Mouse (Mus musculus): Measurements from ENCODE around the gene Ech1. TPM values are rescaled to one million over a fixed set of nuclear protein-coding genes. Genes with fewer than 3 reads are reported as not detected.

The Ech1 gene
- total RNA-seq, 1 experiment, result 64.1 TPM

DNA sequence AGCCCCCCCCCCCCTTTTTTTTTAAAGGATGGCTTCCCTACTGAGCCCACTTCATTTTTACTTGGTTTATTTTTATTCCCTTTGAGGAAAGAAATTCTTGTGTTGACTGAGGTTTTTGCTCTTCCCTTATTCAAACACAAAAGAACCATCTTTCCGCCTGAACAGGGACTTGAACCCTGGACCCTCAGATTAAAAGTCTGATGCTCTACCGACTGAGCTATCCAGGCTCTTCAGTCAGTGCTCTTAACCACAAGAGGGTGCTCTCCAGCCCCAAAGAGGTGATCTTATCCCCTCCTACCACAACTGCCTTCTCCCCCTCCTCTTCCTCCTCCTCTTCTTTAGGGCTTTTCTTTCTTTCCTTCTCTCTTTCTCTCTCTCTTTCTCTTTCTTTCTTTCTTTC lies 31.2 kb upstream of the Ech1 start:
- peaks cover 12% of the 10 kb centered on the region for H3K36me3 ChIP-seq (ENCODE audit: control insufficient read depth, insufficient read depth, low read length, poor library complexity, severe bottlenecking)
- in situ Hi-C loops (cut with MboI; ENCODE audit: low sequenced_read_pairs in 2 of 2, unreplicated experiment in 2 of 2), result no loop called here
- no peak overlapping the region for H3K27ac ChIP-seq (ENCODE audit: insufficient read depth, low read depth, low read length, poor library complexity, severe bottlenecking)
- no peak overlapping the region for H3K4me3 ChIP-seq (ENCODE audit: insufficient read depth in 1 of 2, low read depth in 1 of 2, low read length in 2 of 2, poor library complexity in 1 of 2, severe bottlenecking in 1 of 2)
- H3K9me3 ChIP-seq (ENCODE audit: control insufficient read depth, insufficient read depth, low read depth, low read length), result no peaks in the 10 kb centered on the region
- no peak overlapping the region for H3K9ac ChIP-seq (ENCODE audit: insufficient read depth, low read depth, low read length, poor library complexity, severe bottlenecking)
- no peak for DNase-seq (ENCODE audit: low read depth, low spot score)
- H3K4me1 ChIP-seq (ENCODE audit: control insufficient read depth in 2 of 2, insufficient read depth in 2 of 2, low read length in 2 of 2, poor library complexity in 1 of 2), result peaks cover 7 to 35% of the 10 kb centered on the region in 2 experiments
- TF ChIP-seq HCFC1 (IDR thresholded peaks at IDR 0.05; ENCODE audit: borderline replicate concordance, insufficient read depth, low read length), result no peak
- no peak for TF ChIP-seq CHD2 (IDR thresholded peaks at IDR 0.05; ENCODE audit: low read depth, low read length)
- no peak for TF ChIP-seq MAFK (IDR thresholded peaks at IDR 0.05; ENCODE audit: insufficient read depth, low read depth, low read length)
- no peak for TF ChIP-seq ZNF384 (IDR thresholded peaks at IDR 0.05; ENCODE audit: low read depth, low read length)
- TF ChIP-seq ZC3H11A (IDR thresholded peaks at IDR 0.05; ENCODE audit: borderline replicate concordance, low read depth, low read length), result no peak

DNA sequence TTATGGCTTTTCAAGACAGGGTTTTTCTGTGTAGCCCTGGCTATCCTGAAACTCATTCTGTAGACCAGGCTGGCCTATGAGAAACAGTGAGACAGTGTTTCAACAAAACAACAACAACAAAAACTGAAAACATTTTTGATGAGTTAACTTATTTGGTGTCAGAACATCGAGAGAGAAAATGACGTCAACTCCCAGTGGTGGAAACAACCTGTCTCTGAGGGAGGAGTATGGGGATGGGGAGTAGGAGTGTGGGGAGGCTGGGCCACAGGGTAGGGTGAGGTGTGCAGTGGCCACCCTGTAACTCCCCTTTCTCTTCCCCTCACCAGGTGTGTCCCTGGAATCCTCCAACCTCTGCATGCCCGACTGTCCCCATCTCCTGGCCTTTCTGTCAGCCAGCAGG lies 30.5 kb upstream of the Ech1 start:
- Histone ChIP-seq H3K9ac (ENCODE audit: insufficient read depth, low read depth, low read length, poor library complexity, severe bottlenecking) (no peak overlapping the region), H3K9me3 (ENCODE audit: control insufficient read depth, insufficient read depth, low read depth, low read length) (no peaks in the 10 kb centered on the region), H3K4me3 (ENCODE audit: insufficient read depth in 1 of 2, low read depth in 1 of 2, low read length in 2 of 2, poor library complexity in 1 of 2, severe bottlenecking in 1 of 2) (no peak overlapping the region), H3K36me3 (ENCODE audit: control insufficient read depth, insufficient read depth, low read length, poor library complexity, severe bottlenecking) (peaks cover 17% of the 10 kb centered on the region), H3K4me1 (ENCODE audit: control insufficient read depth in 2 of 2, insufficient read depth in 2 of 2, low read length in 2 of 2, poor library complexity in 1 of 2) (peaks cover 7 to 31% of the 10 kb centered on the region in 2 experiments), H3K27ac (ENCODE audit: insufficient read depth, low read depth, low read length, poor library complexity, severe bottlenecking) (no peak overlapping the region)
- no peak for TF ChIP-seq ZC3H11A (IDR thresholded peaks at IDR 0.05; ENCODE audit: borderline replicate concordance, low read depth, low read length)
- DNase-seq (ENCODE audit: low read depth, low spot score), result no peak
- in situ Hi-C loops (cut with MboI; ENCODE audit: low sequenced_read_pairs in 2 of 2, unreplicated experiment in 2 of 2), result no loop called here

DNA sequence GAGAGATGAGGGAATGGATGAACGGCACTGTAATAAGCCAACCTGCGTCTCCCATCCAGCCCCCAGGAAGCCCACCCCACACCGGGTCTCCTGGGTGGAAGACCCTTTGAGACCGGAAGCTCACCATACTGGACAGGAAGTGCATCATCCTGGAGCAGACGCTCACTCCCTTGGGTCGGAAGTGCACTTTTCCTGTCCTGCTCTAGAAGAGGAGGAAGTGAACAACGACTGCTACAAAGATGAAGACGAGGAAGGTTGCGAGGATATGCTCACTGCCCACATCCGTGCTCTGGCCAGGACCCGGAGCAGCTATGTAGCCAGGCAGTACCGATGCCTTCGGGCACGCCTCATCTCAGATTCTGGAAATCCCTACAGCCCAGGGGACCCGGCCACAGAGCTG lies 29.2 kb upstream of the Ech1 start:
- no peak for DNase-seq (ENCODE audit: low read depth, low spot score)
- peak overlapping the region; percentile 81 to 84 for H3K4me3 ChIP-seq (ENCODE audit: insufficient read depth in 1 of 2, low read depth in 1 of 2, low read length in 2 of 2, poor library complexity in 1 of 2, severe bottlenecking in 1 of 2)
- H3K9me3 ChIP-seq (ENCODE audit: control insufficient read depth, insufficient read depth, low read depth, low read length), result no peaks in the 10 kb centered on the region
- peaks cover 17% of the 10 kb centered on the region for H3K36me3 ChIP-seq (ENCODE audit: control insufficient read depth, insufficient read depth, low read length, poor library complexity, severe bottlenecking)
- H3K4me1 ChIP-seq (ENCODE audit: control insufficient read depth in 2 of 2, insufficient read depth in 2 of 2, low read length in 2 of 2, poor library complexity in 1 of 2), result peaks cover 0 to 22% of the 10 kb centered on the region in 2 experiments; a peak in 3 of 4 replicates
- peak overlapping the region; percentile 86 for H3K9ac ChIP-seq (ENCODE audit: insufficient read depth, low read depth, low read length, poor library complexity, severe bottlenecking)
- in situ Hi-C loops (cut with MboI; ENCODE audit: low sequenced_read_pairs in 2 of 2, unreplicated experiment in 2 of 2), result no loop called here
- H3K27ac ChIP-seq (ENCODE audit: insufficient read depth, low read depth, low read length, poor library complexity, severe bottlenecking), result peak overlapping the region; percentile 63; the same call in 1 of the 2 replicates
- TF ChIP-seq ZC3H11A (IDR thresholded peaks at IDR 0.05; ENCODE audit: borderline replicate concordance, low read depth, low read length) (no peak), MAFK (IDR thresholded peaks at IDR 0.05; ENCODE audit: insufficient read depth, low read depth, low read length) (no peak), ZNF384 (IDR thresholded peaks at IDR 0.05; ENCODE audit: low read depth, low read length) (no peak), HCFC1 (IDR thresholded peaks at IDR 0.05; ENCODE audit: borderline replicate concordance, insufficient read depth, low read length) (no peak), CHD2 (IDR thresholded peaks at IDR 0.05; ENCODE audit: low read depth, low read length) (no peak)

DNA sequence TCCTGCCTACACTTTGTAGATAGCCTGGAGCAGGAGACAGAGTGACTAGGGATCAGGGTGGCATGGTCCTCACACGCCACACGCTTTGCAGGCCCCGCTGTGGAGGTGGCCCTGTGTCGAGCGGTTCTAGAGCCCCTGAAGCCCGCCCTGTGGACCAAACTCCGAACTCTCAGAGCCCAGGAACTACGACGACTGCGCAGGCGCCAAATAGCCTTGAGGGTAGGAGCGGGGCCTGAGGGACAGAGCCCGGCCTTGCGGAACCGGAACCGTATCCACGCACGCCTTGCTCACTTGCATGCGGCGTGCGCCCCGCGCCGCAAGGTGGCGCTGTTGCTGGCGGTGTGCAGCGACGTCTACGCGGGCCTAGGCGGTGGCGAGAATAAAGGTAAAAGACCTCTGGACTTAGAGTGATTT lies 28.4 kb upstream of the Ech1 start:
- peak overlapping the region; percentile 81 to 84 for H3K4me3 ChIP-seq (ENCODE audit: insufficient read depth in 1 of 2, low read depth in 1 of 2, low read length in 2 of 2, poor library complexity in 1 of 2, severe bottlenecking in 1 of 2)
- H3K9ac ChIP-seq (ENCODE audit: insufficient read depth, low read depth, low read length, poor library complexity, severe bottlenecking), result peak overlapping the region; percentile 86
- H3K9me3 ChIP-seq (ENCODE audit: control insufficient read depth, insufficient read depth, low read depth, low read length), result no peaks in the 10 kb centered on the region
- H3K27ac ChIP-seq (ENCODE audit: insufficient read depth, low read depth, low read length, poor library complexity, severe bottlenecking), result peak overlapping the region; percentile 63; the same call in 1 of the 2 replicates
- peaks cover 17% of the 10 kb centered on the region for H3K36me3 ChIP-seq (ENCODE audit: control insufficient read depth, insufficient read depth, low read length, poor library complexity, severe bottlenecking)
- DNase-seq (ENCODE audit: low read depth, low spot score), result peak; percentile 63
- TF ChIP-seq ZC3H11A (IDR thresholded peaks at IDR 0.05; ENCODE audit: borderline replicate concordance, low read depth, low read length) (peak; percentile 20; the same call in 1 of the 2 replicates), HCFC1 (IDR thresholded peaks at IDR 0.05; ENCODE audit: borderline replicate concordance, insufficient read depth, low read length) (no peak)
- peaks cover 2 to 25% of the 10 kb centered on the region in 2 experiments for H3K4me1 ChIP-seq (ENCODE audit: control insufficient read depth in 2 of 2, insufficient read depth in 2 of 2, low read length in 2 of 2, poor library complexity in 1 of 2)
- in situ Hi-C loops (cut with MboI; ENCODE audit: low sequenced_read_pairs in 2 of 2, unreplicated experiment in 2 of 2), result no loop called here

DNA sequence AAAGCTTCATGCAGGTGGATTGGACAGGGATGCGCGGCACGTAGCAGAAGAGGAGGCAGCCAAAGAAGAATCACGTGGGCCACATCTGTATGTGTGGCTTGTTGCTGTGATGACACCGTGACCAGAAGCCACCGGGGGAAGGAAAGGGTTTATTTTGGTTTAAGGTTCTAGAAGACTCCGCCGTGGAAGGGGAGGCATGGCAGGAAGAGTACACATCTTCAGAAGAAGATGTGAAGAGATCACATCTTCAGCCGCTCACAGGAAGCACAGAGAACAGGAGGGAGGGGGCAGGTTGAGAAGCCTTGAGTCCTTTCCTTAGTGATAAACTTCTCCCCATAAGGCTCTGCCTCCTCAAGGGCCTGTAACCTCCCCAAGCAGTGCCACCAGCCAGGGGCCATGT lies 25.0 kb upstream of the Ech1 start:
- H3K27ac ChIP-seq (ENCODE audit: insufficient read depth, low read depth, low read length, poor library complexity, severe bottlenecking), result no peak overlapping the region
- in situ Hi-C loops (cut with MboI; ENCODE audit: low sequenced_read_pairs in 2 of 2, unreplicated experiment in 2 of 2), result no loop called here
- peaks cover 17% of the 10 kb centered on the region for H3K36me3 ChIP-seq (ENCODE audit: control insufficient read depth, insufficient read depth, low read length, poor library complexity, severe bottlenecking)
- H3K9ac ChIP-seq (ENCODE audit: insufficient read depth, low read depth, low read length, poor library complexity, severe bottlenecking), result no peak overlapping the region
- TF ChIP-seq CHD2 (IDR thresholded peaks at IDR 0.05; ENCODE audit: low read depth, low read length), result no peak
- no peak for TF ChIP-seq MAFK (IDR thresholded peaks at IDR 0.05; ENCODE audit: insufficient read depth, low read depth, low read length)
- TF ChIP-seq ZC3H11A (IDR thresholded peaks at IDR 0.05; ENCODE audit: borderline replicate concordance, low read depth, low read length), result no peak
- TF ChIP-seq HCFC1 (IDR thresholded peaks at IDR 0.05; ENCODE audit: borderline replicate concordance, insufficient read depth, low read length), result no peak
- no peak for TF ChIP-seq ZNF384 (IDR thresholded peaks at IDR 0.05; ENCODE audit: low read depth, low read length)
- H3K4me1 ChIP-seq (ENCODE audit: control insufficient read depth in 2 of 2, insufficient read depth in 2 of 2, low read length in 2 of 2, poor library complexity in 1 of 2), result peaks cover 17 to 20% of the 10 kb centered on the region in 2 experiments
- H3K9me3 ChIP-seq (ENCODE audit: control insufficient read depth, insufficient read depth, low read depth, low read length), result no peaks in the 10 kb centered on the region
- no peak for DNase-seq (ENCODE audit: low read depth, low spot score)
- no peak overlapping the region for H3K4me3 ChIP-seq (ENCODE audit: insufficient read depth in 1 of 2, low read depth in 1 of 2, low read length in 2 of 2, poor library complexity in 1 of 2, severe bottlenecking in 1 of 2)

Measured in ES-E14 (cell line).